Mouse (Mus musculus): ENCODE measurements around the gene Fbl. TPM values are rescaled to one million over a fixed set of nuclear protein-coding genes. Genes with fewer than 3 reads are reported as not detected.
"Not testable (repeated sequence)": the region's sequence is repeated elsewhere in the genome, so short reads cannot be mapped to it uniquely, and the experiment has no call there.

Fbl gene
- polyA plus RNA-seq (2012; rRNA removed), result 41.3 and 50.0 TPM in 2 replicates

DNA sequence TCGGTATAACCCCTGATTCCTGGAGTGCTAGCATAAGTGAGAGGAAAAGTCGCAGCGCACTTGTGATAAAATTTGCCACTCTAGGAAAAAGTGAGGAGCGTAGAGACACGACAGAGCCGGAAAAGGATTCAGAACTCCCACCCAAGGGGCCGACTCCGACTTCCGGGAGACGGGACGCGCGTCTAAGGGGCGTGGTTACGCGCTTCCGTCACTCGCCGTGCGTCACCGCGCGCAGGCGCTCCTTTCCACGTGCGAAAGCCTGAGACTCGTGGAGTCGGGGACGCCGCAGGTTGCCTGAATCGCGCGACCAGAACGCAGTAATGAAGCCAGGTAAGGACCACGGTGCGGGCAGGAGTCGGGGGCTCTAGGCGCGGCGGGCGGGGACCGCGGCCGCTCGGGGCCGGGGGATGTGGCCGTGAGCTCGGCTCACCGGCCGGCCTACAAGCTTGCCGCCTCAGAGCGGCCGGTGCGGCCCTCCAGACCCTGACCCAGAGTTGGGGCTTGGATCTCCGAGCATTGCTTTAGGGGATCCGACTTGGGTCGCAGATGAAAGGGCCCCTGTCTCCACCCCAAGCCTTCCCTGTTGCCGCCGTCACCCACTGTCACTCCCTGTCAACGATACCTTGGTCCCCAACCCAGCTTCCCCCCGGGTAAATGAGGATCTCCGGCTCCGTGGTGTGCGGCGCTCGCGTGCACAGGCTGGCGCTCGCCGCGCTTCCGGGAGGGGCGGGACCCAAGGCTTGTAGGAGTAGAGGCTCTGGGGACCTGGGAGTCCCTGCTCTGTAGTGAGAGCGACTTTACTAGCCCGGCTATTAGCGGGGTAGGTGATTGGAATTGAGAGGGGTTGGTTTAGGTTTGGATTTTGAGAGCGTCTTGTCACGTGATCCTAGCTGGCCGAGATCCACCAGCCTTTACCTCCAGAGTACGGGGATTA is at the start of gene Fbl:
Gene Fbl, plus strand, starts transcription at position 222 of the 934 bp plus-strand sequence.
- no peak for TF ChIP-seq CTCF (IDR thresholded peaks at IDR 0.05; ENCODE audit: control insufficient read depth, insufficient read depth, insufficient replicate concordance, low read depth, low read length)
- TF ChIP-seq POLR2A (IDR thresholded peaks at IDR 0.05; ENCODE audit: control insufficient read depth, low read depth, low read length), result peak; percentile 87
- H3K27ac ChIP-seq (ENCODE audit: control insufficient read depth, insufficient read depth, low read depth, low read length), result peak within 1 kb of the TSS; percentile 91
- peak within 1 kb of the TSS; percentile 98 for H3K4me3 ChIP-seq (ENCODE audit: control insufficient read depth, low read depth, low read length)
- peaks cover 20% of the 10 kb centered on the region for H3K4me1 ChIP-seq (ENCODE audit: control insufficient read depth, insufficient read depth, low read length)
- H3K36me3 ChIP-seq (ENCODE audit: control insufficient read depth, insufficient read depth, low read length), result no peaks in the 10 kb centered on the region
- H3K27me3 ChIP-seq (ENCODE audit: control insufficient read depth, insufficient read depth, low read length), result no peaks in the 10 kb centered on the region

GRCm38 (mm10) chr7:28129166-28129565 is 40.3 kb upstream of the Fbl start, which contains the start of gene 9530053A07Rik:
Gene 9530053A07Rik (plus strand): TSS chr7:28129466.
- TF ChIP-seq POLR2A (IDR thresholded peaks at IDR 0.05; ENCODE audit: control insufficient read depth, low read depth, low read length), result no peak
- TF ChIP-seq CTCF (IDR thresholded peaks at IDR 0.05; ENCODE audit: control insufficient read depth, insufficient read depth, insufficient replicate concordance, low read depth, low read length), result no peak

GRCm38 (mm10) chr7:28137613-28138012 is 31.9 kb upstream of the Fbl start:
- TF ChIP-seq CTCF (IDR thresholded peaks at IDR 0.05; ENCODE audit: control insufficient read depth, insufficient read depth, insufficient replicate concordance, low read depth, low read length) (no peak), POLR2A (IDR thresholded peaks at IDR 0.05; ENCODE audit: control insufficient read depth, low read depth, low read length) (no peak)
- H3K27me3 ChIP-seq (ENCODE audit: control insufficient read depth, insufficient read depth, low read length), result no peaks in the 10 kb centered on the region
- no peak overlapping the region for H3K27ac ChIP-seq (ENCODE audit: control insufficient read depth, insufficient read depth, low read depth, low read length)
- no peak overlapping the region for H3K4me3 ChIP-seq (ENCODE audit: control insufficient read depth, low read depth, low read length)
- no peaks in the 10 kb centered on the region for H3K4me1 ChIP-seq (ENCODE audit: control insufficient read depth, insufficient read depth, low read length)
- H3K36me3 ChIP-seq (ENCODE audit: control insufficient read depth, insufficient read depth, low read length), result no peaks in the 10 kb centered on the region

More at GRCm38 (mm10) chr7:28129166-28129565, 40.3 kb upstream of the Fbl start, which contains the start of gene 9530053A07Rik:
- H3K36me3 ChIP-seq (ENCODE audit: control insufficient read depth, insufficient read depth, low read length), result no peaks in the 10 kb centered on the region
- no peaks in the 10 kb centered on the region for H3K27me3 ChIP-seq (ENCODE audit: control insufficient read depth, insufficient read depth, low read length)
- H3K4me1 ChIP-seq (ENCODE audit: control insufficient read depth, insufficient read depth, low read length), result no peaks in the 10 kb centered on the region
- no peak within 1 kb of the TSS for H3K27ac ChIP-seq (ENCODE audit: control insufficient read depth, insufficient read depth, low read depth, low read length)
- no peak within 1 kb of the TSS for H3K4me3 ChIP-seq (ENCODE audit: control insufficient read depth, low read depth, low read length)

DNA sequence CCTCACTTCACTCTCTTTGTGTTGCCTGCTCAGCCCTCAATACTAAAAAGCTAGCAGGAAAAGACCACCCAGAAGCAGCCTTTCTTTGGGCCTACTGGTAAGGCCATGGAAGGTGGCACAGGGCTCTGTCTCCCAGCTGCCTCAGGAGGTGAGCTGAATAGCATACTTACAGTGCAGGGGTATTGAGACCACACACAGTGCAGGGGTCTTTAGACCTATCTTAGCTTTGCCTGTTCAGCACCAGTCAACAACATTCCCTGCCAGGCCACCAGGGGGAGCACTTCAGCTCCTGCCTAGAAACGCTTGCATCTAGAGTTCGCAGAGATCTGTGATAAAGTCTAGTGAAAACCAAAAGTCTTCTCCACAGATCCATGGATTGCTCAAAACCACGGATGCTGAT is 21.2 kb upstream of the Fbl start:
- no peaks in the 10 kb centered on the region for H3K36me3 ChIP-seq (ENCODE audit: control insufficient read depth, insufficient read depth, low read length)
- H3K4me1 ChIP-seq (ENCODE audit: control insufficient read depth, insufficient read depth, low read length), result no peaks in the 10 kb centered on the region
- H3K27me3 ChIP-seq (ENCODE audit: control insufficient read depth, insufficient read depth, low read length), result no peaks in the 10 kb centered on the region
- no peak overlapping the region for H3K4me3 ChIP-seq (ENCODE audit: control insufficient read depth, low read depth, low read length)
- no peak overlapping the region for H3K27ac ChIP-seq (ENCODE audit: control insufficient read depth, insufficient read depth, low read depth, low read length)
- TF ChIP-seq POLR2A (IDR thresholded peaks at IDR 0.05; ENCODE audit: control insufficient read depth, low read depth, low read length) (no peak), CTCF (IDR thresholded peaks at IDR 0.05; ENCODE audit: control insufficient read depth, insufficient read depth, insufficient replicate concordance, low read depth, low read length) (peak; percentile 86)

DNA sequence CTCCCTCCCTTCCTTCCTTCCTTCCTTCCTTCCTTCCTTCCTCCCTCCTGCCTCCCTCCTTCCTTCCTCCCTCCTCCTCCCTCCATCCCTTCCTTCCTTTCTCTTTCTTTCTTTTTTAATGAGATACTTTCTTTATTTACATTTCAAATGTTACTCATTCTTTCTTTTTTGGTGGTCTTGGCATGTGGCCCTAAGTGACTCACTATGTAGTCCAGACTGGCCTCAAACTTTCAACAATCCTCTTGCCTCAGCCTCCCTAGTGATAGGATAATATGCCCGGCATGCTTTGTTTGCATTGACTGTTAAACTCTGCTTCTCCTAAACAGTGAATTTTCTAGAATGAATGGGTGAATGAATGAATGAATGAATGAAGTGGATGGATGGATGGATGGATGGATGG is 19.7 kb upstream of the Fbl start:
- H3K27me3 ChIP-seq (ENCODE audit: control insufficient read depth, insufficient read depth, low read length), result no peaks in the 10 kb centered on the region
- no peak overlapping the region for H3K4me3 ChIP-seq (ENCODE audit: control insufficient read depth, low read depth, low read length)
- H3K4me1 ChIP-seq (ENCODE audit: control insufficient read depth, insufficient read depth, low read length), result no peaks in the 10 kb centered on the region
- no peak for TF ChIP-seq POLR2A (IDR thresholded peaks at IDR 0.05; ENCODE audit: control insufficient read depth, low read depth, low read length)
- TF ChIP-seq CTCF (IDR thresholded peaks at IDR 0.05; ENCODE audit: control insufficient read depth, insufficient read depth, insufficient replicate concordance, low read depth, low read length), result no peak
- H3K36me3 ChIP-seq (ENCODE audit: control insufficient read depth, insufficient read depth, low read length), result no peaks in the 10 kb centered on the region
- no peak overlapping the region for H3K27ac ChIP-seq (ENCODE audit: control insufficient read depth, insufficient read depth, low read depth, low read length)

DNA sequence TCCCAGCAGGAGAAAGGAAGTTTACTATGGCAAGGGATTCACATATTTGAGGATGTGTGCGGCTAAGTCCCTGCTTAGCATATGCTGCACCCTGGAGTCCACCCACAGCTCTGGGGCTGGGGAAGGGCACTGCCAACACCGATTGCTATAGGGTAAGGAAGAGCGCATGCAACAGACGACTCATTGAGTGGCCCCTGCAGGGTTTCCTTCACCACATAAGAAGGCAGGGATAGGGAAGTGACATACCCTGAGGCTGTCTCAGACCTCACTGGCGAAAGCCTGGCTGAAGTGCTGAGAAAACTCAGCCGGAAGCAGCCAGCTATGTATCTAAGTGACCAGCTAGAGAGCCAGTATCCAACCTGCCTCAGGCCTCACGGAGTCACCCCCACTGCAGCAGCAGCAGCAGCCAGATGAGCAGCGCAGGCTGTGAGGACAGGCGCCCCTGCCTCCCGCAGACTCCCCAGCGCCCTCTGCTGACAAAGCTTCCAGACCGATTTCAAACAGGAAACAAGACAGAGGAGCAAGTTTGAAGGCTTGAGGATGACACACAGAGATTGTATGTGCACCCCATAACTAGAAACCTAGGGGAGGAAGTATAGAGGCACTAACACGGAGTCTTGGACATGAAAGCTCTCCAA is 17.8 kb upstream of the Fbl start:
- Histone ChIP-seq H3K4me3 (ENCODE audit: control insufficient read depth, low read depth, low read length) (no peak overlapping the region), H3K36me3 (ENCODE audit: control insufficient read depth, insufficient read depth, low read length) (no peaks in the 10 kb centered on the region), H3K4me1 (ENCODE audit: control insufficient read depth, insufficient read depth, low read length) (no peaks in the 10 kb centered on the region), H3K27me3 (ENCODE audit: control insufficient read depth, insufficient read depth, low read length) (no peaks in the 10 kb centered on the region), H3K27ac (ENCODE audit: control insufficient read depth, insufficient read depth, low read depth, low read length) (no peak overlapping the region)
- TF ChIP-seq CTCF (IDR thresholded peaks at IDR 0.05; ENCODE audit: control insufficient read depth, insufficient read depth, insufficient replicate concordance, low read depth, low read length) (peak; percentile 28; the same call in 1 of the 2 replicates), POLR2A (IDR thresholded peaks at IDR 0.05; ENCODE audit: control insufficient read depth, low read depth, low read length) (no peak)

DNA sequence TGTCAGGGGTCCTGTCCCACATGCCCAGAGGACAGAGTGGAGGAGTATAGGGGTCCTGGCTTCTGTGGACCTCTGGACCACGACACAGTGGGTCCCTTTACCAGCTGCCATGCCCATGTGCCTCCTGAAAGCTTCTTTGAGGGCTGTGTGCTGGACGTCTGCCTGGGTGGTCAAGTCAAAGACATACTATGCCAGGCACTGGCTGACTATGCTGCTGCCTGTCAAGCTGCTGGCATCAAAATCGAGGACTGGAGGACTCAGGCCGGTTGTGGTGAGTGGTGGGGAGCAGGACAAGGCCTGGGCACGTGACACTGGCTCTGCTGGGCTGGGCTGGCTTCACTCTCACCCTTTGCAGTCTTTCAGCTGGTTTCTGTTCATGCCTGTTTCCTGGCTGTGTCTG is 15.9 kb upstream of the Fbl start:
- not testable (repeated sequence) for H3K4me3 ChIP-seq (ENCODE audit: control insufficient read depth, low read depth, low read length); H3K27ac ChIP-seq (ENCODE audit: control insufficient read depth, insufficient read depth, low read depth, low read length); H3K36me3 ChIP-seq (ENCODE audit: control insufficient read depth, insufficient read depth, low read length); H3K4me1 ChIP-seq (ENCODE audit: control insufficient read depth, insufficient read depth, low read length); H3K27me3 ChIP-seq (ENCODE audit: control insufficient read depth, insufficient read depth, low read length)

Data from testis, adult 2 months (tissue).